8 mouse cellular contexts compared by ENCODE assay signal in genomic region chr12:100725458-100725786, GRCm38 (mm10). TPM values are rescaled to one million over a fixed set of nuclear protein-coding genes. Genes with fewer than 3 reads are reported as not detected.
DNase-seq lines count a peak whose midpoint lies in the region; ATAC-seq and TF ChIP-seq lines count a peak whose summit lies in the region.

No protein-coding gene starts in this region.

- no peak overlapping the region for H3K9ac ChIP-seq in embryonic facial prominence, embryonic 13.5 days
- no peak overlapping the region for H3K9ac ChIP-seq in intestine, embryonic 16.5 days (ENCODE audit: low read depth, low read length)
- peak overlapping the region; percentile 49; the same call in 1 of the 2 replicates for H3K9ac ChIP-seq in neural tube, embryonic 13.5 days

- H3K4me2 ChIP-seq in embryonic facial prominence, embryonic 13.5 days, result peak overlapping the region; percentile 59
- peak overlapping the region; percentile 60 for H3K4me2 ChIP-seq in intestine, embryonic 16.5 days (ENCODE audit: low read depth, low read length)
- H3K4me2 ChIP-seq in neural tube, embryonic 13.5 days, result peak overlapping the region; percentile 58

- H3K4me3 ChIP-seq in left cerebral cortex, adult 2 months, result peak overlapping the region; percentile 99
- H3K4me3 ChIP-seq in embryonic facial prominence, embryonic 13.5 days, result peak overlapping the region; percentile 82
- H3K4me3 ChIP-seq in intestine, embryonic 16.5 days (ENCODE audit: low read length), result peak overlapping the region; percentile 82
- H3K4me3 ChIP-seq in neural tube, embryonic 13.5 days, result peak overlapping the region; percentile 77

- TF ChIP-seq CTCF in left cerebral cortex, adult 2 months (IDR thresholded peaks at IDR 0.05), result no peak

- DNase-seq in left cerebral cortex, adult 2 months (ENCODE audit: extremely low spot score in 1 of 2, low spot score in 2 of 2), result no peak
- DNase-seq in left cerebral cortex, postnatal 14 days (ENCODE audit: low spot score in 2 of 2), result no peak
- no peak for DNase-seq in cerebellum, adult 9-10 months
- no peak for DNase-seq in adrenal gland, adult 18-20 months (ENCODE audit: low spot score in 2 of 2)
- DNase-seq in thymus, postnatal 25 days, result no peak

- WGBS in embryonic facial prominence, embryonic 13.5 days, result 5% methylated on average over 17 of the region's 17 CpGs
- 4% methylated on average over 17 of the region's 17 CpGs for WGBS in intestine, embryonic 16.5 days
- WGBS in neural tube, embryonic 13.5 days, result 5% methylated on average over 17 of the region's 17 CpGs

- no peaks in the 10 kb centered on the region for H3K36me3 ChIP-seq in embryonic facial prominence, embryonic 13.5 days
- H3K36me3 ChIP-seq in intestine, embryonic 16.5 days (ENCODE audit: control insufficient read depth, insufficient read depth, low read length), result no peaks in the 10 kb centered on the region
- no peaks in the 10 kb centered on the region for H3K36me3 ChIP-seq in neural tube, embryonic 13.5 days

- intact Hi-C loops in left cerebral cortex, adult 2 months (cut with DNase I), result loop anchor here (2.0 to 5.0 kb wide), 2 partner anchors 37 to 53 kb away; partner anchors contain the start of gene Dglucy
- intact Hi-C loops in left cerebral cortex, postnatal 14 days (cut with DNase I), result loop anchor here (2.0 to 5.0 kb wide), 2 partner anchors 47 to 115 kb away; no protein-coding TSS in a partner anchor

- no peak overlapping the region for H3K27ac ChIP-seq in left cerebral cortex, adult 2 months
- H3K27ac ChIP-seq in embryonic facial prominence, embryonic 13.5 days, result no peak overlapping the region
- no peak overlapping the region for H3K27ac ChIP-seq in intestine, embryonic 16.5 days (ENCODE audit: low read length)
- H3K27ac ChIP-seq in neural tube, embryonic 13.5 days (replicated peaks), result no peak overlapping the region

- peaks cover 16% of the 10 kb centered on the region; the same call in 1 of the 2 replicates for H3K4me1 ChIP-seq in embryonic facial prominence, embryonic 13.5 days
- H3K4me1 ChIP-seq in intestine, embryonic 16.5 days (ENCODE audit: control insufficient read depth, insufficient read depth, low read length), result peaks cover 6% of the 10 kb centered on the region; the same call in 1 of the 2 replicates
- H3K4me1 ChIP-seq in neural tube, embryonic 13.5 days (replicated peaks), result peaks cover 22% of the 10 kb centered on the region

- no peaks in the 10 kb centered on the region for H3K27me3 ChIP-seq in embryonic facial prominence, embryonic 13.5 days
- no peaks in the 10 kb centered on the region for H3K27me3 ChIP-seq in intestine, embryonic 16.5 days (replicated peaks; ENCODE audit: control insufficient read depth, insufficient read depth, low read length)
- H3K27me3 ChIP-seq in neural tube, embryonic 13.5 days, result no peaks in the 10 kb centered on the region; the same call in 1 of the 2 replicates

- no peaks in the 10 kb centered on the region for H3K9me3 ChIP-seq in embryonic facial prominence, embryonic 13.5 days
- no peaks in the 10 kb centered on the region for H3K9me3 ChIP-seq in intestine, embryonic 16.5 days (ENCODE audit: control insufficient read depth, low read length)
- no peaks in the 10 kb centered on the region for H3K9me3 ChIP-seq in neural tube, embryonic 13.5 days

- no peak for ATAC-seq in embryonic facial prominence, embryonic 13.5 days (ENCODE audit: insufficient number of reproducible peaks, insufficient read depth, low FRiP score, low TSS enrichment, low read depth)
- ATAC-seq in intestine, embryonic 16.5 days, result no peak
- ATAC-seq in neural tube, embryonic 13.5 days (ENCODE audit: low read depth), result no peak

RNA-seq across cellular contexts. Expression of gene Rps6ka5, which starts 1.4 kb away (rescaled TPM):
- 10 to 100 TPM; 21.4 to 23.1 TPM for total RNA-seq in left cerebral cortex, adult 2 months (2021)
- 10 to 100 TPM; 13.2 to 17.8 TPM for total RNA-seq in left cerebral cortex, postnatal 14 days (2021)
- 6.1 and 6.6 TPM in 2 replicates for polyA plus RNA-seq in embryonic facial prominence, embryonic 13.5 days (2015; fragmentation: Nextera tagmentation; extraction: Ambion mirVana)
- polyA plus RNA-seq in intestine, embryonic 16.5 days (2015; fragmentation: Nextera tagmentation; extraction: Ambion mirVana), result 1.7 and 1.9 TPM in 2 replicates
- 5.5 and 6.2 TPM in 2 replicates for polyA plus RNA-seq in neural tube, embryonic 13.5 days (2015; fragmentation: Nextera tagmentation; extraction: Ambion mirVana)
- 1 to 10 TPM; 2.9 to 6.5 TPM for total RNA-seq in adrenal gland, adult 18-20 months (2021)

RNA-seq across cellular contexts. Expression of gene Dglucy, which starts 53.4 kb away (rescaled TPM):
- 10 to 100 TPM in 1 of 2 experiments, 1 to 10 TPM in 1; 9.4 to 10.2 TPM for total RNA-seq in left cerebral cortex, adult 2 months (2021)
- 1 to 10 TPM; 6.5 to 6.7 TPM for total RNA-seq in left cerebral cortex, postnatal 14 days (2021)
- 2.4 and 2.8 TPM in 2 replicates for polyA plus RNA-seq in embryonic facial prominence, embryonic 13.5 days (2015; fragmentation: Nextera tagmentation; extraction: Ambion mirVana)
- 2.6 TPM in 2 replicates for polyA plus RNA-seq in intestine, embryonic 16.5 days (2015; fragmentation: Nextera tagmentation; extraction: Ambion mirVana)
- polyA plus RNA-seq in neural tube, embryonic 13.5 days (2015; fragmentation: Nextera tagmentation; extraction: Ambion mirVana), result 1.8 and 2.0 TPM in 2 replicates
- 10 to 100 TPM; 20.5 to 24.8 TPM for total RNA-seq in adrenal gland, adult 18-20 months (2021)
